Mouse (Mus musculus) spleen, adult 2 months (tissue): ENCODE results near the gene Bspry.

ENCODE experiments used
- CTCF ChIP-seq: fragments of 200-500 bp; IDR thresholded peaks from 2 replicates; pipeline ENCODE4 v1.5.1; 2011; ENCODE audit warnings: mild to moderate bottlenecking, inconsistent platforms; ENCODE audit not compliant: insufficient read depth, insufficient read length, insufficient replicate concordance; ENCODE audit errors: extremely low read depth
- POLR2A ChIP-seq: fragments of 200-500 bp; IDR thresholded peaks from 2 replicates; pipeline ENCODE4 v1.6.1; 2011; ENCODE audit warnings: low read depth, low read length, inconsistent platforms

DNA sequence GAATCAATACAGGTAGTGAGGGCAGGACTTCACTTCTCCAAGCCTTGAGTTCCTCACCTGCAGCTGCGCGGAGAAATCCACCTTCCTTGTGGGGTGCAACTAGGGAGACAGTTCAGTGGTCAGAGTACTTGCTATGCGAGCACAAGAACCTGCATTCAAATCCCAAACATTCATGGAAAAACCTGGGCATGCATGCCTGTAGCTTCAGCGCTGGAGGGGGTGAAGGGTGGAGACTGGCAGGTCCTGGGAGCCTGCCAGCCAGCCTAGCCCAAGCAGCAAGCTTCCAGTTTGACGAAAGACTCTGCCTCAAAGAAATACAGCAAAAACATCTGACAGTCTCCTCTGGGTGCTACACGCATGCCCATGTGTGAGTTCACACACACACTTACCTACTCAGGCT lies 44.8 kb upstream of the Bspry start, which contains the start of gene Rnf183:
- TF ChIP-seq CTCF (no peak), POLR2A (no peak)
